In genomic region chrY:90718583-90719402, GRCm38 (mm10) we compare ENCODE assay signal across 9 mouse cellular contexts. TPM values are rescaled to one million over a fixed set of nuclear protein-coding genes. Genes with fewer than 3 reads are reported as not detected.
DNase-seq lines count a peak whose midpoint lies in the region; ATAC-seq and TF ChIP-seq lines count a peak whose summit lies in the region.
"Not testable (repeated sequence)": the region's sequence is repeated elsewhere in the genome, so short reads cannot be mapped to it uniquely, and the experiment has no call there.
"Had no signal": no experiment of that assay in that cellular context is flagged by ENCODE, and none has a peak within 500 bp of the region (broad histone marks: within the 10 kb centered on the region; RNA-seq: fewer than 3 reads in every experiment).

No protein-coding gene starts in this region.

- TF ChIP-seq CTCF in kidney, adult 2 months (conservative IDR thresholded peaks at IDR 0.05; ENCODE audit: insufficient read depth, insufficient read length, low read depth, low read length) = not testable (repeated sequence)

- not testable (repeated sequence) for H3K4me1 ChIP-seq in heart, embryonic 11.5 days (ENCODE audit: control insufficient read depth, insufficient read depth, low read length); kidney, adult 2 months (ENCODE audit: control insufficient read depth, insufficient read depth, low read length); limb, embryonic 10.5 days; midbrain, embryonic 12.5 days

- TF ChIP-seq POLR2A in kidney, adult 2 months (IDR thresholded peaks at IDR 0.05; ENCODE audit: low read depth, low read length) = not testable (repeated sequence)

- peak; percentile 98 for ATAC-seq in erythroid progenitor cell, adult 5-6 weeks (replicated peaks; ENCODE audit: low FRiP score, poor library complexity, severe bottlenecking)
- ATAC-seq in heart, embryonic 11.5 days (replicated peaks; ENCODE audit: insufficient number of reproducible peaks, low FRiP score, low TSS enrichment) = peak; percentile 88
- ATAC-seq in midbrain, embryonic 12.5 days (ENCODE audit: low FRiP score, low read depth) = peak; percentile 90

- H3K27me3 ChIP-seq in heart, embryonic 11.5 days (ENCODE audit: control insufficient read depth, insufficient read depth, low read length); kidney, adult 2 months (replicated peaks; ENCODE audit: control insufficient read depth, insufficient read depth, low read length); limb, embryonic 10.5 days (ENCODE audit: low read depth, poor library complexity, severe bottlenecking); midbrain, embryonic 12.5 days: not testable (repeated sequence)

- WGBS in heart, embryonic 11.5 days (ENCODE audit: insufficient replicate concordance) = 68% methylated on average over 19 of the region's 22 CpGs
- WGBS in kidney, adult 2 months = 78% methylated on average over 22 of the region's 22 CpGs
- WGBS in limb, embryonic 10.5 days = 77% methylated on average over 22 of the region's 22 CpGs
- 71% methylated on average over 22 of the region's 22 CpGs for WGBS in midbrain, embryonic 12.5 days

- peak; percentile 70 for DNase-seq in 416B (ENCODE audit: low read depth)
- DNase-seq in adrenal gland, postnatal 25 days = peak; percentile 36
- DNase-seq in kidney, adult 2 months = peak; percentile 50
- DNase-seq in limb, embryonic 10.5 days (ENCODE audit: low spot score) = peak; percentile 44
- peak; percentile 30 to 68 for DNase-seq in spleen, adult 18-20 months

- H3K36me3 ChIP-seq in heart, embryonic 11.5 days (ENCODE audit: control insufficient read depth, insufficient read depth, low read length); kidney, adult 2 months (ENCODE audit: control insufficient read depth, insufficient read depth, low read length); limb, embryonic 10.5 days; midbrain, embryonic 12.5 days: not testable (repeated sequence)

- not testable (repeated sequence) for H3K9ac ChIP-seq in heart, embryonic 11.5 days (ENCODE audit: low read depth, low read length); midbrain, embryonic 12.5 days (replicated peaks)

- H3K9me3 ChIP-seq in heart, embryonic 11.5 days (replicated peaks; ENCODE audit: control insufficient read depth, low read length); limb, embryonic 10.5 days (replicated peaks); midbrain, embryonic 12.5 days: not testable (repeated sequence)

- H3K27ac ChIP-seq in heart, embryonic 11.5 days (ENCODE audit: low read depth, low read length); kidney, adult 2 months (ENCODE audit: insufficient read depth, low read depth, low read length); limb, embryonic 10.5 days: not testable (repeated sequence)
- peak overlapping the region; percentile 67; the same call in 1 of the 2 replicates for H3K27ac ChIP-seq in midbrain, embryonic 12.5 days (replicated peaks)

- not testable (repeated sequence) for H3K4me3 ChIP-seq in heart, embryonic 11.5 days (ENCODE audit: low read depth, low read length); kidney, adult 2 months (ENCODE audit: insufficient read depth, low read depth, low read length); limb, embryonic 10.5 days; midbrain, embryonic 12.5 days

- not testable (repeated sequence) for H3K4me2 ChIP-seq in heart, embryonic 11.5 days; midbrain, embryonic 12.5 days (replicated peaks)

RNA-seq across cellular contexts. Expression of gene Gm21860, which starts 35.8 kb away (rescaled TPM):
- total RNA-seq in adrenal gland, postnatal 25 days (2021) = not detected in 2 replicates
- total RNA-seq in erythroid progenitor cell, adult 5-6 weeks (2015; ENCODE audit: low replicate concordance) = not detected in 2 replicates
- total RNA-seq in erythroid progenitor cell, adult 5-6 weeks (2017; ENCODE audit: low replicate concordance) = not detected in 2 replicates
- not detected in 2 replicates for polyA plus RNA-seq in heart, embryonic 11.5 days (2014; fragmentation: Nextera tagmentation; extraction: Ambion mirVana)
- polyA plus RNA-seq in kidney, adult 2 months (2012; rRNA removed) = not detected in 2 replicates
- not detected in 2 replicates for polyA plus RNA-seq in limb, embryonic 10.5 days (2016; fragmentation: Nextera tagmentation; extraction: Ambion mirVana)
- not detected in 2 replicates for polyA plus RNA-seq in midbrain, embryonic 12.5 days (2016; fragmentation: Nextera tagmentation; extraction: Ambion mirVana)
- total RNA-seq: heart, postnatal 25 days had no signal
